8 mouse cellular contexts compared by ENCODE assay signal in genomic region chr4:141367997-141368791, GRCm38 (mm10). TPM values are rescaled to one million over a fixed set of nuclear protein-coding genes. Genes with fewer than 3 reads are reported as not detected.
DNase-seq lines count a peak whose midpoint lies in the region; ATAC-seq and TF ChIP-seq lines count a peak whose summit lies in the region.

Fam131c (plus strand) TSS chr4:141368220.

- TF ChIP-seq CTCF in olfactory bulb, adult 2 months (IDR thresholded peaks at IDR 0.05; ENCODE audit: insufficient read depth, low read depth, low read length): no peak

- no peaks in the 10 kb centered on the region for H3K36me3 ChIP-seq in megakaryocyte, embryonic 14.5 days (replicated peaks; ENCODE audit: low read length)
- no peaks in the 10 kb centered on the region for H3K36me3 ChIP-seq in embryonic facial prominence, embryonic 10.5 days (replicated peaks)
- H3K36me3 ChIP-seq in hindbrain, embryonic 14.5 days (replicated peaks; ENCODE audit: control insufficient read depth, insufficient read depth): no peaks in the 10 kb centered on the region
- no peaks in the 10 kb centered on the region for H3K36me3 ChIP-seq in liver, embryonic 12.5 days

- H3K27me3 ChIP-seq in megakaryocyte, embryonic 14.5 days (replicated peaks): peaks cover 93% of the 10 kb centered on the region
- H3K27me3 ChIP-seq in embryonic facial prominence, embryonic 10.5 days (replicated peaks; ENCODE audit: low read depth, poor library complexity, severe bottlenecking): peaks cover 88% of the 10 kb centered on the region
- peaks cover 24% of the 10 kb centered on the region for H3K27me3 ChIP-seq in hindbrain, embryonic 14.5 days (ENCODE audit: control insufficient read depth, insufficient read depth, low read length)
- H3K27me3 ChIP-seq in liver, embryonic 12.5 days (replicated peaks): peaks cover 84% of the 10 kb centered on the region

- H3K9ac ChIP-seq in hindbrain, embryonic 14.5 days: peak within 1 kb of the TSS; percentile 78
- peak within 1 kb of the TSS; percentile 55 for H3K9ac ChIP-seq in liver, embryonic 12.5 days

- TF ChIP-seq POLR2A in olfactory bulb, adult 2 months (IDR thresholded peaks at IDR 0.05; ENCODE audit: insufficient read depth, low read depth, low read length): no peak

- peak; percentile 62 for DNase-seq in embryonic facial prominence, embryonic 10.5 days (ENCODE audit: low spot score)
- peak; percentile 55 for DNase-seq in hindbrain, embryonic 14.5 days (ENCODE audit: low spot score)
- DNase-seq in gastrocnemius, adult 18-20 months (ENCODE audit: low spot score): no peak
- DNase-seq in layer of hippocampus, postnatal 25 days (ENCODE audit: extremely low spot score in 1 of 2, low spot score in 1 of 2): no peak

- peak within 1 kb of the TSS; percentile 44 for H3K27ac ChIP-seq in embryonic facial prominence, embryonic 10.5 days (replicated peaks)
- no peak within 1 kb of the TSS for H3K27ac ChIP-seq in hindbrain, embryonic 14.5 days
- no peak within 1 kb of the TSS for H3K27ac ChIP-seq in liver, embryonic 12.5 days
- H3K27ac ChIP-seq in olfactory bulb, adult 2 months (ENCODE audit: insufficient read depth, low read depth, low read length): no peak within 1 kb of the TSS

- peaks cover 4% of the 10 kb centered on the region for H3K4me1 ChIP-seq in megakaryocyte, embryonic 14.5 days
- H3K4me1 ChIP-seq in embryonic facial prominence, embryonic 10.5 days: peaks cover 15% of the 10 kb centered on the region
- peaks cover 5% of the 10 kb centered on the region; the same call in 1 of the 2 replicates for H3K4me1 ChIP-seq in hindbrain, embryonic 14.5 days (replicated peaks; ENCODE audit: control insufficient read depth, insufficient read depth, low read length)
- H3K4me1 ChIP-seq in liver, embryonic 12.5 days: peaks cover 8% of the 10 kb centered on the region
- peaks cover 4% of the 10 kb centered on the region; the same call in 1 of the 2 replicates for H3K4me1 ChIP-seq in olfactory bulb, adult 2 months (ENCODE audit: control insufficient read depth, insufficient read depth, low read length)

- H3K4me3 ChIP-seq in megakaryocyte, embryonic 14.5 days (replicated peaks): peak within 1 kb of the TSS; percentile 71
- peak within 1 kb of the TSS; percentile 71 for H3K4me3 ChIP-seq in embryonic facial prominence, embryonic 10.5 days
- H3K4me3 ChIP-seq in hindbrain, embryonic 14.5 days (replicated peaks; ENCODE audit: low read length): peak within 1 kb of the TSS; percentile 63
- H3K4me3 ChIP-seq in liver, embryonic 12.5 days: peak within 1 kb of the TSS; percentile 51
- H3K4me3 ChIP-seq in olfactory bulb, adult 2 months (ENCODE audit: insufficient read depth, low read depth, low read length): peak within 1 kb of the TSS; percentile 50

- no peak for ATAC-seq in megakaryocyte, adult 5-6 weeks (ENCODE audit: poor library complexity, severe bottlenecking)
- peak; percentile 35 for ATAC-seq in hindbrain, embryonic 14.5 days (ENCODE audit: low FRiP score)
- ATAC-seq in liver, embryonic 12.5 days: no peak

- WGBS in embryonic facial prominence, embryonic 10.5 days: under 1% methylated on average over 70 of the region's 71 CpGs
- under 1% methylated on average over 60 of the region's 71 CpGs for WGBS in hindbrain, embryonic 14.5 days
- 2% methylated on average over 62 of the region's 71 CpGs for WGBS in liver, embryonic 12.5 days (ENCODE audit: insufficient replicate concordance)
- 2% methylated on average over 70 of the region's 71 CpGs for WGBS in olfactory bulb, adult 2 months

- no peaks in the 10 kb centered on the region for H3K9me3 ChIP-seq in megakaryocyte, embryonic 14.5 days
- H3K9me3 ChIP-seq in embryonic facial prominence, embryonic 10.5 days: no peaks in the 10 kb centered on the region
- no peaks in the 10 kb centered on the region for H3K9me3 ChIP-seq in hindbrain, embryonic 14.5 days (ENCODE audit: control insufficient read depth, low read length)
- no peaks in the 10 kb centered on the region for H3K9me3 ChIP-seq in liver, embryonic 12.5 days (replicated peaks)

- H3K4me2 ChIP-seq in hindbrain, embryonic 14.5 days (replicated peaks): peak within 1 kb of the TSS; percentile 90
- H3K4me2 ChIP-seq in liver, embryonic 12.5 days: peak within 1 kb of the TSS; percentile 71

RNA-seq across cellular contexts. Expression of gene Fam131c, which starts in this region (rescaled TPM):
- not detected in 2 replicates for polyA plus RNA-seq in megakaryocyte, embryonic 14.5 days (2012; ENCODE audit: insufficient read depth, low replicate concordance)
- total RNA-seq in megakaryocyte, adult 5-6 weeks (2015): not detected in 2 replicates
- not detected in 2 replicates for total RNA-seq in megakaryocyte, adult 5-6 weeks (2017)
- 0.28 and 0.44 TPM in 2 replicates for polyA plus RNA-seq in embryonic facial prominence, embryonic 10.5 days (2016; fragmentation: Nextera tagmentation; extraction: Ambion mirVana)
- 40.1 and 50.4 TPM in 2 replicates for polyA plus RNA-seq in hindbrain, embryonic 14.5 days (2014; fragmentation: Nextera tagmentation; extraction: Ambion mirVana)
- 0.08 and 0.13 TPM in 2 replicates for polyA plus RNA-seq in liver, embryonic 12.5 days (2016; fragmentation: Nextera tagmentation; extraction: Ambion mirVana)
- polyA plus RNA-seq in olfactory bulb, adult 2 months (2012; ENCODE audit: insufficient read depth, insufficient read length, low replicate concordance, missing spikeins): not detected in 2 replicates
- under 1 TPM; 0.16 to 0.31 TPM for total RNA-seq in gastrocnemius, adult 18-20 months (2021)
- total RNA-seq in layer of hippocampus, postnatal 25 days (2021): 1 to 10 TPM; 2.8 to 3.1 TPM

Comparison
In these comparisons a context has a peak if more than half of its experiments do, and no peak if none do; other contexts are left out.
1. RNA of gene Fam131c (polyA plus RNA-seq): 40.1 to 50.4 TPM in hindbrain, embryonic 14.5 days; 0.28 to 0.44 TPM in embryonic facial prominence, embryonic 10.5 days, 0.08 to 0.13 TPM in liver, embryonic 12.5 days, not detected in megakaryocyte, embryonic 14.5 days and not detected in olfactory bulb, adult 2 months; every median in the first group is over 10 times any median in the second.
2. Peak in DNase-seq, H3K4me3 ChIP-seq and H3K27ac ChIP-seq in embryonic facial prominence, embryonic 10.5 days; RNA of the gene not detected or under 1 TPM.
3. Peak in every context shown above with its lines, with median percentiles within 50 percentile points of each other: H3K4me3 ChIP-seq.